Mouse (Mus musculus) heart, embryonic 14.5 days (tissue): ENCODE measurements at regions not wholly inside any gene's neighbourhood (a gene's known extent, or its start where the extent isn't known, plus 50 kb on each side); places are given as distances from the start of the nearest gene placed in this dataset.

Experiments used
- ATAC-seq: fragments of 200-750 bp; cut with Nextera tagmentation; 2 replicates; pipeline ENCODE4 v1.8.0; 2017; ENCODE audit warnings: low read depth, moderate TSS enrichment; ENCODE audit not compliant: insufficient number of reproducible peaks, insufficient read depth, low FRiP score
- H3K27ac ChIP-seq, 2 experiments: fragments of 200-500 bp in 1 of 2; fragments of 300-500 bp in 1 of 2; sonication (generic) in 1 of 2; replicated peaks in 1 of 2; 2 replicates each; pipeline ENCODE4 v1.5.1; 2012 to 2014; ENCODE audit warnings: low read depth in 2 of 2, low read length in 2 of 2, control low read depth in 1 of 2, mild to moderate bottlenecking in 1 of 2, mixed read lengths in 1 of 2; ENCODE audit not compliant: control insufficient read depth in 1 of 2, insufficient read depth in 1 of 2
- H3K27me3 ChIP-seq: fragments of 300-500 bp; sonication (generic); 2 replicates; pipeline ENCODE4 v1.6.1; 2014; ENCODE audit warnings: mild to moderate bottlenecking, low read length, control low read depth; ENCODE audit not compliant: control insufficient read depth, insufficient read depth
- H3K36me3 ChIP-seq: fragments of 300-500 bp; sonication (generic); 2 replicates; pipeline ENCODE4 v1.6.1; 2014; ENCODE audit warnings: mild to moderate bottlenecking, control low read depth, low read length, mixed read lengths; ENCODE audit not compliant: control insufficient read depth, insufficient read depth
- H3K4me1 ChIP-seq, 2 experiments: fragments of 200-500 bp in 1 of 2; fragments of 300-500 bp in 1 of 2; sonication (generic) in 1 of 2; 2 replicates each; pipeline ENCODE4 v1.6.1; 2012 to 2014; ENCODE audit warnings: low read length in 2 of 2, control low read depth in 1 of 2, mixed read lengths in 1 of 2; ENCODE audit not compliant: control insufficient read depth in 2 of 2, insufficient read depth in 2 of 2
- H3K4me2 ChIP-seq: fragments of 300-500 bp; sonication (generic); 2 replicates; pipeline ENCODE4 v1.6.1; 2014; ENCODE audit warnings: mild to moderate bottlenecking, low read length
- H3K4me3 ChIP-seq, 2 experiments: fragments of 200-500 bp in 1 of 2; fragments of 300-500 bp in 1 of 2; sonication (generic) in 1 of 2; 2 replicates each; pipeline ENCODE4 v1.5.1; 2012 to 2014; ENCODE audit warnings: low read length in 2 of 2, mild to moderate bottlenecking in 2 of 2, control low read depth in 1 of 2, low read depth in 1 of 2, moderate library complexity in 1 of 2; ENCODE audit not compliant: control insufficient read depth in 1 of 2, insufficient read depth in 1 of 2
- H3K9ac ChIP-seq: fragments of 300-500 bp; sonication (generic); 2 replicates; pipeline ENCODE4 v1.6.1; 2014; ENCODE audit warnings: mild to moderate bottlenecking, low read length
- H3K9me3 ChIP-seq: fragments of 300-500 bp; sonication (generic); 2 replicates; pipeline ENCODE4 v1.6.1; 2016; ENCODE audit warnings: low read length, control low read depth; ENCODE audit not compliant: control insufficient read depth
- WGBS: fragments of 180-500 bp; shearing (Covaris S2); extraction: QIAGEN DNeasy Blood & Tissue Kit; methylation state at CpG from one replicate; pipeline ENCODE4 v1.1.7; 2014; 5-methylcytosine and 5-hydroxymethylcytosine counted together

GRCm38 (mm10) chr3:148229192-148229591 lies 761.2 kb downstream of the Adgrl2 start:
- Histone ChIP-seq H3K27me3 (no peaks in the 10 kb centered on the region), H3K4me3 (no peak overlapping the region), H3K9me3 (no peaks in the 10 kb centered on the region), H3K9ac (no peak overlapping the region), H3K4me2 (no peak overlapping the region), H3K4me1 (peaks cover 4 to 5% of the 10 kb centered on the region in 2 experiments; a peak in 2 of 4 replicates), H3K27ac (no peak overlapping the region), H3K36me3 (no peaks in the 10 kb centered on the region)
- ATAC-seq = no peak
- 68% methylated on average over 3 of the region's 3 CpGs for WGBS

GRCm38 (mm10) chr3:148228002-148228707 lies 762.2 kb downstream of the Adgrl2 start:
- H3K27ac ChIP-seq = no peak overlapping the region
- no peak for ATAC-seq
- 60% methylated on average over 9 of the region's 9 CpGs for WGBS
- no peaks in the 10 kb centered on the region for H3K36me3 ChIP-seq
- peaks cover 4 to 5% of the 10 kb centered on the region in 2 experiments; a peak in 2 of 4 replicates for H3K4me1 ChIP-seq
- no peaks in the 10 kb centered on the region for H3K27me3 ChIP-seq
- H3K4me3 ChIP-seq = no peak overlapping the region
- H3K4me2 ChIP-seq = peak overlapping the region; percentile 7; the same call in 1 of the 2 replicates
- H3K9ac ChIP-seq = no peak overlapping the region
- no peaks in the 10 kb centered on the region for H3K9me3 ChIP-seq

GRCm38 (mm10) chr3:148220826-148221225 lies 769.5 kb downstream of the Adgrl2 start:
- 86% methylated on average over 5 of the region's 5 CpGs for WGBS
- no peaks in the 10 kb centered on the region for H3K9me3 ChIP-seq
- H3K4me3 ChIP-seq = no peak overlapping the region
- H3K27ac ChIP-seq = no peak overlapping the region
- no peaks in the 10 kb centered on the region for H3K36me3 ChIP-seq
- no peak for ATAC-seq
- H3K4me1 ChIP-seq = no peaks in the 10 kb centered on the region
- no peak overlapping the region for H3K9ac ChIP-seq
- H3K27me3 ChIP-seq = no peaks in the 10 kb centered on the region
- H3K4me2 ChIP-seq = no peak overlapping the region

- Histone ChIP-seq H3K9ac (no peak overlapping the region), H3K4me2 (no peak overlapping the region), H3K4me1 (no peaks in the 10 kb centered on the region), H3K27ac (no peak overlapping the region), H3K36me3 (no peaks in the 10 kb centered on the region), H3K9me3 (no peaks in the 10 kb centered on the region), H3K27me3 (no peaks in the 10 kb centered on the region), H3K4me3 (no peak overlapping the region)
- no peak for ATAC-seq
- WGBS = 71% methylated on average over 10 of the region's 10 CpGs
Measured at GRCm38 (mm10) chr3:148220024-148220590, 770.2 kb downstream of the Adgrl2 start.

GRCm38 (mm10) chr3:148202148-148202547 lies 788.2 kb downstream of the Adgrl2 start:
- Histone ChIP-seq H3K4me3 (no peak overlapping the region), H3K36me3 (no peaks in the 10 kb centered on the region), H3K27ac (no peak overlapping the region), H3K9ac (no peak overlapping the region), H3K9me3 (no peaks in the 10 kb centered on the region), H3K4me2 (no peak overlapping the region), H3K27me3 (no peaks in the 10 kb centered on the region), H3K4me1 (peaks cover 0 to 5% of the 10 kb centered on the region in 2 experiments; a peak in 2 of 4 replicates)
- 16% methylated on average over 3 of the region's 3 CpGs for WGBS
- no peak for ATAC-seq

- Histone ChIP-seq H3K4me1 (no peaks in the 10 kb centered on the region), H3K27ac (no peak overlapping the region), H3K4me3 (no peak overlapping the region), H3K27me3 (no peaks in the 10 kb centered on the region), H3K36me3 (no peaks in the 10 kb centered on the region), H3K4me2 (no peak overlapping the region), H3K9me3 (no peaks in the 10 kb centered on the region), H3K9ac (no peak overlapping the region)
- WGBS = 62% methylated on average over 2 of the region's 2 CpGs
- ATAC-seq = no peak
Measured at GRCm38 (mm10) chr3:148186704-148187103, 803.7 kb downstream of the Adgrl2 start.

- Histone ChIP-seq H3K9ac (no peak overlapping the region), H3K27me3 (no peaks in the 10 kb centered on the region), H3K36me3 (no peaks in the 10 kb centered on the region), H3K4me2 (no peak overlapping the region), H3K27ac (no peak overlapping the region), H3K4me1 (no peaks in the 10 kb centered on the region), H3K9me3 (no peaks in the 10 kb centered on the region), H3K4me3 (no peak overlapping the region)
- 75% methylated on average over 1 of the region's 1 CpGs for WGBS
- ATAC-seq = no peak
Measured at GRCm38 (mm10) chr3:148167556-148167955, 822.8 kb downstream of the Adgrl2 start.

- Histone ChIP-seq H3K27ac (no peak overlapping the region), H3K4me3 (no peak overlapping the region), H3K9me3 (no peaks in the 10 kb centered on the region), H3K27me3 (no peaks in the 10 kb centered on the region), H3K9ac (no peak overlapping the region), H3K4me2 (no peak overlapping the region), H3K4me1 (no peaks in the 10 kb centered on the region), H3K36me3 (no peaks in the 10 kb centered on the region)
- WGBS = 44% methylated on average over 3 of the region's 3 CpGs
- no peak for ATAC-seq
Measured at GRCm38 (mm10) chr3:148159059-148159458, 831.3 kb downstream of the Adgrl2 start.
